Mouse (Mus musculus): ENCODE measurements around the gene Dnmt3l. TPM values are rescaled to one million over a fixed set of nuclear protein-coding genes. Genes with fewer than 3 reads are reported as not detected.
"Not testable (repeated sequence)": the region's sequence is repeated elsewhere in the genome, so short reads cannot be mapped to it uniquely, and the experiment has no call there.

Dnmt3l gene
- total RNA-seq (2021): not detected
- long read RNA-seq, experiment 1: 0 reads
- long read RNA-seq, experiment 2: 0 reads

DNA sequence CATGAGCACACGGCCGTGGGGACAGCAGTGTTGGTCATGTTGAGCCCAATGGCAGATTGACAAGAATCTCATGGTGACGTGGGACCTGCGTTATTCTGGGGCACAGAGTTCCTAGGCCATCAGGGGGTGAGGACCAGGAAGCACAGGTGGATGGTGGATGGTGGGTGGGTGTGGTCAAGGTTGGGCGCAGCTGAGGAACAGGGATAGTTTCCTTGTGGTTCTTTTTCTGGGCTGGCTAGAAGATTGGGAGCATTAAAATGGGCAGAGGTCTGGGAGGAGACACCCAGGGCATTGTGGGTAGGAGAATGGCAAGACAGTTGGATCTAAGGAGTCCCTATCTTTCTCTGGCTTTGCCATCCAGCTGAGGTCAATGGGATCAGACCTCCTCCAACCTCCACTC lies at the start of gene Dnmt3l:
Gene Dnmt3l, plus strand, starts transcription at position 301 of the 400 bp plus-strand sequence.
- Histone ChIP-seq H3K27ac (no peak within 1 kb of the TSS), H3K4me3 (no peak within 1 kb of the TSS)
- no peak for TF ChIP-seq CTCF (conservative IDR thresholded peaks at IDR 0.05)
- no peak for DNase-seq (ENCODE audit: low spot score in 2 of 2)

DNA sequence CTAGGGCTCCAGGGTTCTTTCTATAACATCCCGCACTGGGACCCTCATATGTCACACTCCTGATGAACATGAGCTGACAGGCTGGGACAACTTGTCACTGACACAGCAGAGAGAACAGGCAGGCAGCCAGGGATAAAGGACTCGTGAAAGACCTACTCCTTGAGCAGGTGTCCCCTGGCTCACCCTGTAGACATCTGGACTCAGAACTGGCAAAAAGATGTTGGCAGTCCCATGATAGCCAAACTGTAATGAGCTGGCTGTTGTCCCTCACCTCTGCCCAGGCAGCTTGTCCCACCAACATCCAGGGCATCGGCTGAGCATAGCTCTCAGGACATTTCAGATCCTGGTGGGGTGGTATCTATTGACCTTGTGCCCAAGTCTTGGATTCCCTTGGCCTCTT lies 46.1 kb upstream of the Dnmt3l start:
- H3K4me3 ChIP-seq: no peak overlapping the region
- DNase-seq (ENCODE audit: low spot score in 2 of 2): no peak
- no peak for TF ChIP-seq CTCF (conservative IDR thresholded peaks at IDR 0.05)

DNA sequence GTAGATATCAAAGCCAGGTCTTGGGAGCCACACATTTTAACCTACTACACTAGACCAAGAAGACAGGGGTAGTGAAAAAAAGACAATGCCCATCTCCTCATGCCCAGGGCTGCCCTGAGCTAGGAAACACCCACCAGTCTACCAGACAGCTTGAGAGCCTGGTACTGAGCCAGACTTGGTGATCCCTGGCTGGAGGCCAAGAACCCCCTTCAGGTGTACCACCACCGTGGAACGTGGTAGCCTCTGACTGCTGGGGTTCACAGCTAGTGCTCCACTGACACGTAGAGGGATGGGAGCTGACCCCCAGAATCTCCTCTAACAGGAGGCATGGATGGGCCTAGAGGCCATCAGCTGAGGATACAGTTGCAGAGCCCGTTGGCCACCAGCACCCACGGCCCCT lies 41.5 kb upstream of the Dnmt3l start:
- TF ChIP-seq CTCF (conservative IDR thresholded peaks at IDR 0.05): no peak

More for the DNA sequence above, 46.1 kb upstream of the Dnmt3l start:
- no peak overlapping the region for H3K27ac ChIP-seq

DNA sequence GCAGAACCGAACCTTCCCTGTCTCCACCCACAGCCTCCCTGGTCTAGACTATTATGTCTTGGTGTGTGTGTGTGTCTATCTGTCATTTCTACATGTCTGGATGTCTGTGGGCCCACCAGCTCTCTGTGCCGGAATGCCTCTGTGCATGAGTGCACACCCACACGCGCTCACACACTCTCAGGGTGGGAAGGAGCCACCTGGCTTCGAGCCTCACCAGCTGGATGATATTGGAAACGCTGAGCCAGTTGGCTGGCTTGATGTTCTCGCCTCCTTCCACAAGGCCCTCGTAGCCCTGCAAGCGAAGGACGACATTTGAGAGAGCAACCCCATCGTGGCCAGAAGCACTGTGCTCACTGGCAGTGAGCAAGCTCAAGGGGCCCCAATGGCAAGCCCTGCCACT lies 40.0 kb upstream of the Dnmt3l start:
- Histone ChIP-seq H3K4me3 (no peak overlapping the region), H3K27ac (peak overlapping the region; percentile 91)
- no peak for TF ChIP-seq CTCF (conservative IDR thresholded peaks at IDR 0.05)
- DNase-seq (ENCODE audit: low spot score in 2 of 2): peak; percentile 90

More for the DNA sequence above, 41.5 kb upstream of the Dnmt3l start:
- H3K27ac ChIP-seq: no peak overlapping the region
- H3K4me3 ChIP-seq: no peak overlapping the region
- no peak for DNase-seq (ENCODE audit: low spot score in 2 of 2)

DNA sequence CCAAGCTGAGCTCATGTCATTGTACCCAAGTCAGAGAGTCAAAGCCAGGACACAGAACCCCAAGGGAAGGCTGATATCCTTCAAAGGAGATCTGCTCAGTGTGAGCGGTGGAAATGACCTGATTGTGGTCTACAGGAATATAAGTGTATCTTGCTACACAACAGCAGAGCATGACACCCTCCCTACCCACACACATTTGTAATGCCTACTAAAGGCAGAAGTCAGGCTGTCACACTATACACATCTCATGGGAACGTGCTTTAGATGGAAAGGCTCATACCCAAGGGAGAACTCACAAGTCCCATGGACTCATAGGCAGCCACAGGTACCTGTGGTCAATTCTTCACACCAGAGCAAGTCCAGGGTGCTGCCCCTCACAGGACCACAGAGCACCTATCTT lies 39.4 kb upstream of the Dnmt3l start:
- H3K4me3 ChIP-seq: no peak overlapping the region
- no peak for TF ChIP-seq CTCF (conservative IDR thresholded peaks at IDR 0.05)
- peak overlapping the region; percentile 91 for H3K27ac ChIP-seq
- no peak for DNase-seq (ENCODE audit: low spot score in 2 of 2)

DNA sequence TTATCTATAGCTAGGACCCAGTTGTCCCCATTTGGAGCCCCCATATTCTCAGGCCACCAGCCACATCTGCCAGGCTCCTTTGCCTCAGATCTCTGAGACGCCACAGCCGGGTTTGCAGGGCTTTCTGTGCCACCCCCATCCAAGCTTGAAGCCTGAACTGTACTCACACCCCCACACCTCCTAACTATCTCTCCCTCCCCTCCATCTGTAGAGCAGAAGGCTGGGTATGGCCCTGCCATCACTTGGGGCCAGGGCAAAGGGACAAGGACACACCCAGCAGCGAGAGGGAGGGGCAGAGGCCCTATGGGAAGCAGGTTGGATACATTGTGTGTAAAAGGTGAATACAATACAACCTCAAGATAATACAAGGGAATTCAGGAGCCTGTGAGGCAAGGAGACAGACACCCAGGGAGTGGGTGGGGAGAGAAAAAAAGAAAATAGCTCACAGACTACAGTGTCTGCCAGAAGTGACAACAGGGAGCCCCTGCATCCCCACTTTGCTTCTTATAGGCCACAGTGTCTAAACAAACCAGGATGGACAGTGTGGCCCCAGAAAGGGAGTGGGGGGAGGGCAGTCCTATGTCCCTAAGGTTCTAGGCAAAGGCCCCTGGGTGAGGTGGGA lies 37.2 kb upstream of the Dnmt3l start:
- peak in 1 of 2 experiments; percentile 33 for DNase-seq (ENCODE audit: low spot score in 2 of 2)
- peak overlapping the region; percentile 91 for H3K27ac ChIP-seq
- no peak for TF ChIP-seq CTCF (conservative IDR thresholded peaks at IDR 0.05)
- H3K4me3 ChIP-seq: no peak overlapping the region

DNA sequence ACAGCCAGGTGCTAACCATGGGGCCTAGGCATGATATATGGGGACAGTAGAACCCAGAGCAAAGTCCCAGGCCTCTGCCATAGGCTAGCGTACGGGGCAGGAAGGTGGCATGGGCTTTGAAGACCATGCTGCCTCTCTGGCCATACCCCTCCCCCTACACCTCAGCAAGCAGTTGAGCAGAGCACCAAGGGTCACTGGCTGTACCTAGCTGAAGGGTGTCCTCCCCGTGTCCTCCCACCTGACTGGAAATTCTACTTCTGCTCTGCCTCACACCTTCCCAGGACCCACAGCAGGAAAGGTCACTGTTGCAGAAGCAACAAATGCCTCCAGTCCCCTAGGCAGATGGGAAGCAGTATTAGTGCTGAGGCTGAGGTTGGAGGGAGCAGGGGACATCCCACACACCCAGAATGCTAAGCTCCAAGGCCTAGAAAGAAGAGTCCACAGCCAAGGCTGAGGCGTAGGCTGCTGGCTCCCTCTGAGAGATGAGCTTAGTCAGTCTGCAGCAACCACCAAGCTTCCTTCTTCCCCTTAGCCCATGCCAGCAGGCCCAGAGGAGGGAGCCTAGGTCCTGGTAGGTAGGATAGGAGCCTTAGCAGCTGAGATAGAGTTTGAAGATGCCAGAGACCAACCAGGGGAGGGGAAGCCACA lies 35.8 kb upstream of the Dnmt3l start:
- DNase-seq (ENCODE audit: low spot score in 2 of 2): no peak
- peak overlapping the region; percentile 91 for H3K27ac ChIP-seq
- TF ChIP-seq CTCF (conservative IDR thresholded peaks at IDR 0.05): no peak
- no peak overlapping the region for H3K4me3 ChIP-seq

DNA sequence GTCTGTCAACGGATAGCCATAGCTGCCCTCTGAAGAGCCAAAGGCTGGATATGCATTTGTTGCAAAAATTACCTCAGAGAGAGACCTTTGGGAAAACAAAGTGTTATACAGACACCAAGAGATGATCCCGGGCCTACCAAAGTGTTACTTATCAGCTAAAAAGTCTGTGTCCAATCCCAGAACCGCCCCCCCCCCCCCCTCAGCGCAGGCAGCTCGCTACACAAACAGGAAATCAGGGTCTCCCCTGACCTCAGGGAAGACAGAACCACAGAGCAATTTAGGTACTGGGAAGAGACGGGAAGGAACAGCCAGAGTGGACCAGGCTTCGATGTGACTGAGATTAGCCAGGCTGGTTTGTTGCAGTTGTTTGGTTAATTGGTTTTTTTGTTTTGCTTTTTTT lies 34.5 kb upstream of the Dnmt3l start:
- no peak for TF ChIP-seq CTCF (conservative IDR thresholded peaks at IDR 0.05)
- Histone ChIP-seq H3K27ac (peak overlapping the region; percentile 99), H3K4me3 (no peak overlapping the region; the same call in 1 of the 2 replicates)
- DNase-seq (ENCODE audit: low spot score in 2 of 2): no peak

DNA sequence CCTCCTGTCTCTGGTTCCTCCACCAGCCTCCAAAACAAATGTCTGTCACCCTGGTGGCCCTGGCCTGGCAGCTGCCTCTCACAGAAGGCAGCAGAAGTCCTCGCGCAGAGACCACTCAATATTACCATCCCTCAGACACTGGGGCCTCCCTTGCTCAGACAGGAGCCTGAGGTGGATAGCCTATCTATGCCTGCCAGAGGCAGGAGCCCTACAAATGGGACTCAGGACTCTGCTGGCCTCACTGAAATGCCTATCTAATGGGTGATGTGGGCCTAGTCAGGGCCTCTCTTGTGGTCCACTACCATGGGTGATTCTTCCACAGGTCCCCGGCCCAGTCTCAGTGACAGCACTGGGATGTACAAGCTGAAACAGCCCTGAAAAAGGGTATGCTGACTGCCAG lies 33.6 kb upstream of the Dnmt3l start:
- DNase-seq (ENCODE audit: low spot score in 2 of 2): no peak
- H3K4me3 ChIP-seq: peak overlapping the region; percentile 74
- H3K27ac ChIP-seq: peak overlapping the region; percentile 99
- no peak for TF ChIP-seq CTCF (conservative IDR thresholded peaks at IDR 0.05)

DNA sequence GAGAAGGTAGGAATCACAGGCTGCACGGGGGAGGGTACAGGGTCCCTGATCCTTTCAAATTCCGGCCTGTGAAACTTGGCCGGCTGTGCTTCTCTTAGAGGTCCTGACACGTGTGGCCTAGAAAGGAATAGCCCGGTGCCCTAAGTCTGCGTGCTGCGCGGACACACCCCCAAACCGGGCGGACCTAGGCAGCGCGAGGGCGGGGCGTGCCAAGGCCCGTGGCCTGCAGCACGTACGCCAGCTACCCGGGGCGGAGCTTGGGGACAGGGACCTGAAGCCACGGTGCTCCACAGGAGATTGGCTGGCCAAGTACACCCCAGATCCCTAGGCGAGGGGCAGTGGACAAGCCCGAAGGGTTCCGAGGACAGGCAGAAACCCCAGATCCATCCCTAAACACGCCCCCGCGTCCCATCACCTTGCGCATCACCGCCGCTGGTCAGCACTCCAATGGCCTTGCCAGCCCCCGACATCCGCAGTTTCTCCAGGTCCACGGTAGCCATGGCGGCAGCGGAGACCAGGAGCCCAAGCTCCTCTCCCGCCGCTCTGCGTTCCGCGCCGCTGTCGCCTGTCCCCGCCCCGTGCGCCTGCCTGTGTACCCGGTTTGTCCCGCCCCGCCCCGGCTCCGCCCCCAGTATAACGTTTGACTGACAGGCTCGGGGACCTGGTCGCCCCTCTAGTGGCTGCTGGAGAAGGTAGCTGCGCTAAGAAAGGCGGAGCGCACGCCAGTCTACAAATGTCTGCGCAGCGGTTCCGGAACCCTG lies 32.4 kb upstream of the Dnmt3l start:
- Histone ChIP-seq H3K4me3 (peak overlapping the region; percentile 74), H3K27ac (peak overlapping the region; percentile 99)
- DNase-seq (ENCODE audit: low spot score in 2 of 2): peak; percentile 95
- peak; percentile 89 for TF ChIP-seq CTCF (conservative IDR thresholded peaks at IDR 0.05)

DNA sequence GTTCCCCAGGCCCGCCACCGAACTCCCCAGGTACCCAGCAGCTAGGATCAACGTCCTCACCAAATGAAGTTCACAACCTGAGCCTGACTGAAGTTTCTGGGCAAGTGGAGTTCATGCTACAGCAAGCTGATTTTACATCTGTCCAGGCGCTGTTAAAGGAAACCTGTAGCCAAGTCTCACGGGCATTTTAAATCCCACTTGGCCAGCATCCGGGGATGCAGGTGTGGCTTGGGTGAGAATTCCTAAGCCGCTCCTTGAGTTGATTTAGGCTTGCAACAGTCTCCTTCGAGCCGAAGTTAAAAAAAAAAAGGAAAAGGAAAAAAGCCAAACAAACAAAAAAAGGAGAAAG lies 31.8 kb upstream of the Dnmt3l start, which contains the start of gene Pfkl:
Gene Pfkl, minus strand, starts transcription at position 139 of the 349 bp plus-strand sequence.
- Histone ChIP-seq H3K4me3 (peak within 1 kb of the TSS; percentile 74), H3K27ac (peak within 1 kb of the TSS; percentile 99)
- TF ChIP-seq CTCF (conservative IDR thresholded peaks at IDR 0.05): no peak; the same call in none of the 2 replicates
- no peak for DNase-seq (ENCODE audit: low spot score in 2 of 2)

DNA sequence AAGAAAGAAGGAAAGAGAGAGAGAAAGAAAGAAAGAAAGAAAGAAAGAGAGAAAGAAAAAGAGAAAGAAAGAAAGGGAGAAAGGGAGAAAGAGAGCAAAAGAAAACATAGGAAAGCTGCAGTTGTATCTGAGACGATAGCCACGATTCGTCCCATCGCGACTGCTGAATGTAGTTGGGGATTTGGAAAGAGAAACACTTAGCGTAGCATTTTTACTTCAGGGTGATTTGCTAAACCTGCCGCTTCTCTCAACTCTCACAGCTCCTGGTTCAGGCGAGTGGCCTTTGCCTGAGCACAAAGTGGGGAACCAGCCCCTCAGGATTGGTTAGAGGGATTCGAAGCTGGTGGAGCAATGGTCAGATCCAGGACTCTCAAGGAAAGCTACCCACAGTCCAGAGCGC lies 31.4 kb upstream of the Dnmt3l start:
- DNase-seq (ENCODE audit: low spot score in 2 of 2): no peak
- Histone ChIP-seq H3K4me3 (no peak overlapping the region; the same call in 1 of the 2 replicates), H3K27ac (no peak overlapping the region)
- TF ChIP-seq CTCF (conservative IDR thresholded peaks at IDR 0.05): no peak

DNA sequence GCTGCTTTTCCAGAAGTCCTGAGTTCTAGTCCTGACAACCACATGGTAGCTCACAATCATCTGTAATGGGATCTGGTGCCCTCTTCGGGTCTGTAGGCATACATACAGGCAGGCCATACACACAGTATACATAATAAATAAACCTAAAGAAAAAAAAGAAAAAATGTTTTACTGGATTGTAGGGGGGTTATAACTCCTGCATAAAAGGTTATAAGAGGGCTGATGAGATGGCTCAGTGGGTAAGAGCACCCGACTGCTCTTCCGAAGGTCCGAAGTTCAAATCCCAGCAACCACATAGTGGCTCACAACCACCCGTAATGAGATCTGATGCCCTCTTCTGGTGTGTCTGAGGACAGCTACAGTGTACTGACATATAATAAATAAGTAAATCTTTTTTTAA lies 30.6 kb upstream of the Dnmt3l start:
- H3K27ac ChIP-seq; H3K4me3 ChIP-seq; DNase-seq (ENCODE audit: low spot score in 2 of 2): not testable (repeated sequence)
- 0 out of 2 replicates have a peak, but pooled peaks have one; percentile 30 for TF ChIP-seq CTCF (conservative IDR thresholded peaks at IDR 0.05)

Measured in layer of hippocampus, adult 2 months (tissue).